Mouse (Mus musculus): ENCODE measurements around the gene Camsap2. TPM values are rescaled to one million over a fixed set of nuclear protein-coding genes. Genes with fewer than 3 reads are reported as not detected.

Gene Camsap2
- total RNA-seq, 2 experiments from 2014 or later = 128 to 192 TPM

DNA sequence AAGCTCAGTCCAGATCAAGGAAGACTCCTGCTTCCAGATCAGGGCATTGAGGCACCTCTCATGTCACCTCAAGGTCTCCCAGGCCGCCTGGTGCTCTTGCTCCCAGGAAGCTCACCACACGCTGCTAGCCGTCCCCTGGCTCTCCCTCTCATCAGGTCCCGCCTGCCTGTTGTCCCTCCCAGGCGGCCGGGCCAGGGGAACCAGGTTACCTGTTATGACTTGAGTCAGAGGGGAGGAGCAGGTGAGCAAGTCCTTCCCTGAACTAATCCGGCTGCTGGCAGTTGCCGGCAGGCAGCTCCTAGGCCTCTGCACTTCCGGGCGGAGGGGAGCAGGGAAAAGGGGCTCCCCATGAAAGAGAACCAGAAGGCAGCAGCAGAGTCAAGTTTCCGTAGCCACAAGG, 115.7 kb downstream of the Camsap2 start:
- no peak for ATAC-seq (replicated peaks; ENCODE audit: low FRiP score, poor library complexity, severe bottlenecking)

DNA sequence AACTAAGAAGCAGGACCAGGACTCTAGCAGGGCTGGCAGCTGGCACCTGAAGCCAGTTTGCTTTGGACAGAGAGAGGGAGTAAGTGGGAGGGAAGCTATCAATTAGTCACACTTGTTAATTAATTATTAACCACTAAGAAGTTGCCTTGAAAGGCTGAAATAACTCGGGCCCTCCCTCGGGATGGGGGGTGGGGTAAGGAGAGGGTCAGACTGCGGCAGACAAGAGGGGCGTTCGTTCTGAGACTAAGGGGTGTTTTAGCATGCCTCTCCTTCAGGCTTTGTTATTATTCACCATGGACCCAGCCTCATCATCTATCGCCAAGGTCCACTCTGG, 116.9 kb downstream of the Camsap2 start:
- ATAC-seq (replicated peaks; ENCODE audit: low FRiP score, poor library complexity, severe bottlenecking) = no peak

DNA sequence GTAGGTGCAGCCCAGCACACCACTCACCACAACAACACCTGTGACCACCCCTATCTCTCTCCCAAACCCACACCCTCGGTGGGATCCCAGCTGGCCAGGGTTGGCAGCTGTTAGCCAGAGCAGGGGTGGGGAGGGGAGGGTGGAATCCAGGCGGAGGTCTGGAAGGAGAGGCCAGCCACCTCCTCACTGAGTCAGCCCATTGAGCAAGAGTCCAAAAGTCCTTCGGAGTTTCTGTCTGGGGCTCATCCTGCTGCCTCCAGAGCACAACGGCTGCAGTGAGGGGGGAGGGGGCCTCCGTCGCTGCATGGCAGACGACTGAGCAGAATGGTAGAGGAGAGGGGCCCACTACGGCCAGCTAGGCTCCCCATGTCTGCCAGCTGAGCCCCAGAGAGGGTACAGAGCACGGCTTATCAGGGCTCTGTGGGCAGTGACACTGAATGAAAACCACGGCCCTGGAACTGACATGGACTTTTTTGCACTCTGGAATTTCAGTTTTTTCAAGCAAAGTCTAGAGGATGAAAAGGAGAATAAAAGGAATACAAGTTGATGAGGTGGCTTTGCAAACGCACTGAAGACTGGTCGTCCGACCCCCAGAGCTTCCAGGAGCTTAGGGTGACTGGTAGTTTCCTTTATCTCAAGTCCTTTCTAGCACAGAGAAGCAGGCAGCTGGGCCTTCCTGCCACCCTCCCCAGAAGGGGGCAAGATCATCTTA, 117.4 kb downstream of the Camsap2 start:
- ATAC-seq (replicated peaks; ENCODE audit: low FRiP score, poor library complexity, severe bottlenecking) = no peak

DNA sequence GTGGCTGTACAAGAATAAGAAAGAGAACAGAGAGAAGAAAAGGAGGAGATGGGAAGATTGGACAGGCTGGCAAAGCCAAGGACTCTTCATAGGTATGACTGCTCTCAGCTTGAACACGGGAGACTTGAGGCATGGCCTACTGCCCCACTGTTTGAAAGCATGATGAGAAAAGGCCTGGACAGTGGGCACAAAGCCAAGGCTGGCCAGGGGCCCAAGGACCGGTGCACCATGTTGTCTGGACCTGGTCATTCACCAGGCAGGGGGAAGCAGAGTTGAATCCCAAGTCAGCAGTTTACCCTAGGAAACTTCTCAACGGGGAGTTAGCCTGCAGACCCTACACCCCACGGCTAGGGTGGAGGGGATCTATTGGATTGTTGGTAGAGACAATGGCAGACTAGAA, 118.0 kb downstream of the Camsap2 start:
- no peak for ATAC-seq (replicated peaks; ENCODE audit: low FRiP score, poor library complexity, severe bottlenecking)

- ATAC-seq (replicated peaks; ENCODE audit: low FRiP score, poor library complexity, severe bottlenecking) = no peak
Observed at GRCm38 (mm10) chr1:136226626-136227025, 119.3 kb downstream of the Camsap2 start.

GRCm38 (mm10) chr1:136225846-136226245, 120.1 kb downstream of the Camsap2 start:
- no peak for ATAC-seq (replicated peaks; ENCODE audit: low FRiP score, poor library complexity, severe bottlenecking)

DNA sequence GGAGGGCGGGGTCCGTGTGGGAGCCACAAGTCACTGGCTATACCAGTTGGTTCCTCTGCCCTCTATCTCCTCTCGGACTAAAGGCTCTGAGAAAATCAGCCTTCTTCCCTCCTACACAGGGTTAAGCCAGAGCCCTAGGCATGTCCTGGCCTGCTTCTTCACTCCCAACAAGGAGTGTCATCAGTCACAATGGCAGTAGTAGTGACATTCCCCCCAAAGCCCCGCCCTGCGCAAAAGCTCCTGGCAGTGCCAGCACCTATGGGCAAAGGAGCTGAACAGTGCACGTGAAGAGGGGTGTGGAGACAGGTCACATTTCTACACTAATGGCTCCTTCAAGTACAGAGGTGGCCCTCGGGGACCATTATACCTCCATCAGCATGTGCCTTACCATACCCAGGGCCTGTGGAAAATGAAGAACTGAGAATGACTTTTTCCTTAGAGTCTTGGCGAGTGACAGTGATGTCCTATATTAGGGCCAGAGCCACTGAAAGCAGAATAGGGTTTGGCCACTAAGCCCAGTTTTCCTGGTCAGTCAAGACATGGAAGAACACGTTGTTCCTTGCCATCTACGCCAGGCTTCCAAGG, 122.1 kb downstream of the Camsap2 start:
- ATAC-seq (replicated peaks; ENCODE audit: low FRiP score, poor library complexity, severe bottlenecking) = no peak

GRCm38 (mm10) chr1:136222386-136222785, 123.5 kb downstream of the Camsap2 start:
- no peak for ATAC-seq (replicated peaks; ENCODE audit: low FRiP score, poor library complexity, severe bottlenecking)

DNA sequence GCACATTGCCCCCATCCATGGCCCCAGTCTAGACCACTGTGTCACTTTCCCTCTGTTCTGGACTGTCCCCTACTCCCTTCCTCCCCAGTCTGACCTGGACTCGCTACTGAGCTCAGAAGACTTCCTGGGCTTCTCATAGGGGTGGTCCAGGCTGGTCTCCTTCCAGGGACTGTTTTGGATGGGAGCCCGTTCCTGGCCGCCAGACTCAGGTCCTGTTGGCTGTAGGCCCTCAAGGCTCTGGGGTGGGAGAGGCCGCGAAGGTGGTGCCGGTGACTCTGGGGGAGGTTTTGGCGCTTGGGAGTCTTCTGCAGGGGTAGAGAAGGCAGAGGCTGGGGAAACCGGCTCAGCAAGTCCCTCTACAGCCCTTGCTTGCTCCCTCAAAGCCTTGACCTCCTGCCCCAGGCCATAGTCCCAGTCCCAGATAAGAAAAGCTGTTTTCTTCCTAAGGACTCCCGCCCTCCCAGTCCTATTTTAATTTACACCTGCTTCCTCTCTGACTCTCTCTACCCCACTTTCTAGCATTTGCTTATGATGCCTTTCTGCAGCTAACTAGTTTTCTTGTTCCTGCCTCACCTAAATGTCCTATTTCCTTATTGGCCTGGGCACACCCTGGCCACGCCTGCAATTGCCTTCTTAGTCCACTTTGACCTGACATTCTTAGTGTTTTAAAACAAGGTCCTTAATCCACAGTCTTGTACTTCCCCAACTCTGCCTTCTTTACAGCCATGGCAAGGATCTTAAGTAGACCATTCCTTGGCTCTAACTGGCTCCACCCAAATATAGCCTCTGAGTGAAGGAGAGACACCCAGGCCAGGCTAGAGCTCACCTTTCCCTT, 125.7 kb downstream of the Camsap2 start:
- no peak for ATAC-seq (replicated peaks; ENCODE audit: low FRiP score, poor library complexity, severe bottlenecking)

Other genes starting within 250 kb of the Camsap2 start
- gene Kif21b, start 214.7 kb downstream of the Camsap2 start, total RNA-seq (2015; ENCODE audit: low replicate concordance) = 23.4 and 36.0 TPM in 2 replicates
- 4.4 and 5.0 TPM in 2 replicates for gene Kif21b, start 214.7 kb downstream of the Camsap2 start, total RNA-seq (2017; ENCODE audit: low replicate concordance)
- not detected in 2 replicates for gene Mroh3, start 133.3 kb downstream of the Camsap2 start, total RNA-seq (2015; ENCODE audit: low replicate concordance)
- not detected in 2 replicates for gene Mroh3, start 133.3 kb downstream of the Camsap2 start, total RNA-seq (2017; ENCODE audit: low replicate concordance)
- not detected in 2 replicates for gene Inava, start 111.8 kb downstream of the Camsap2 start, total RNA-seq (2015; ENCODE audit: low replicate concordance)
- gene Inava, start 111.8 kb downstream of the Camsap2 start, total RNA-seq (2017; ENCODE audit: low replicate concordance) = not detected in 2 replicates
- gene Gpr25, start 85.2 kb downstream of the Camsap2 start, total RNA-seq (2015; ENCODE audit: low replicate concordance) = not detected in 2 replicates
- not detected in 2 replicates for gene Gpr25, start 85.2 kb downstream of the Camsap2 start, total RNA-seq (2017; ENCODE audit: low replicate concordance)
- gene Ddx59, start 69.2 kb upstream of the Camsap2 start, total RNA-seq (2015; ENCODE audit: low replicate concordance) = 17.3 and 21.4 TPM in 2 replicates
- 16.7 and 21.1 TPM in 2 replicates for gene Ddx59, start 69.2 kb upstream of the Camsap2 start, total RNA-seq (2017; ENCODE audit: low replicate concordance)
- 144 and 159 TPM in 2 replicates for gene Kif14, start 120.2 kb upstream of the Camsap2 start, total RNA-seq (2015; ENCODE audit: low replicate concordance)
- gene Kif14, start 120.2 kb upstream of the Camsap2 start, total RNA-seq (2017; ENCODE audit: low replicate concordance) = 223 and 224 TPM in 2 replicates

Measured in erythroid progenitor cell, adult 5-6 weeks (primary cell).